Mouse (Mus musculus) ES-E14 (cell line): ENCODE measurements around the gene Psmc2. TPM values are rescaled to one million over a fixed set of nuclear protein-coding genes. Genes with fewer than 3 reads are reported as not detected.

ENCODE experiments used
- DNase-seq: peaks from one replicate; pipeline ENCODE4 v3.0.0-alpha.2; 2013; ENCODE audit warnings: low read depth, low spot score
- H3K27ac ChIP-seq: 2 replicates; pipeline ENCODE4 v1.5.1; 2012; ENCODE audit warnings: low read depth, mild to moderate bottlenecking, low read length, moderate library complexity, mixed read lengths; ENCODE audit not compliant: poor library complexity, insufficient read depth, severe bottlenecking
- H3K36me3 ChIP-seq: 2 replicates; pipeline ENCODE4 v1.6.1; 2012; ENCODE audit warnings: mild to moderate bottlenecking, low read length, moderate library complexity, mixed read lengths; ENCODE audit not compliant: control insufficient read depth, poor library complexity, insufficient read depth, severe bottlenecking
- H3K4me1 ChIP-seq, 2 experiments: fragments of 150-350 bp in 1 of 2; sonication (generic) in 1 of 2; 2 replicates each; pipeline ENCODE4 v1.6.1; 2012; ENCODE audit warnings: low read length in 2 of 2, mild to moderate bottlenecking in 1 of 2, mixed read lengths in 1 of 2; ENCODE audit not compliant: control insufficient read depth in 2 of 2, insufficient read depth in 2 of 2, poor library complexity in 1 of 2
- H3K4me3 ChIP-seq, 2 experiments: fragments of 150-350 bp in 1 of 2; sonication (generic) in 1 of 2; 2 replicates each; pipeline ENCODE4 v1.5.1; 2012; ENCODE audit warnings: low read length in 2 of 2, low read depth in 1 of 2, mild to moderate bottlenecking in 1 of 2, mixed read lengths in 1 of 2; ENCODE audit not compliant: insufficient read depth in 1 of 2, poor library complexity in 1 of 2, severe bottlenecking in 1 of 2
- H3K9ac ChIP-seq: 2 replicates; pipeline ENCODE4 v1.6.1; 2012; ENCODE audit warnings: low read depth, mild to moderate bottlenecking, low read length, mixed read lengths; ENCODE audit not compliant: poor library complexity, insufficient read depth, severe bottlenecking
- H3K9me3 ChIP-seq: fragments of 150-350 bp; sonication (generic); 2 replicates; pipeline ENCODE4 v1.6.1; 2012; ENCODE audit warnings: low read depth, mild to moderate bottlenecking, low read length; ENCODE audit not compliant: control insufficient read depth, insufficient read depth
- CHD2 ChIP-seq: IDR thresholded peaks from 2 replicates; pipeline ENCODE4 v1.6.1; 2014; ENCODE audit warnings: mild to moderate bottlenecking, low read depth, low read length, inconsistent platforms
- HCFC1 ChIP-seq: IDR thresholded peaks from 2 replicates; pipeline ENCODE4 v1.6.1; 2012; ENCODE audit warnings: low read length, inconsistent platforms, borderline replicate concordance; ENCODE audit not compliant: insufficient read depth
- MAFK ChIP-seq: IDR thresholded peaks from 2 replicates; pipeline ENCODE4 v1.6.1; 2014; ENCODE audit warnings: mild to moderate bottlenecking, low read depth, low read length, inconsistent platforms; ENCODE audit not compliant: insufficient read depth
- ZC3H11A ChIP-seq: IDR thresholded peaks from 2 replicates; pipeline ENCODE4 v1.6.1; 2012; ENCODE audit warnings: low read depth, mild to moderate bottlenecking, inconsistent platforms, low read length, borderline replicate concordance
- ZNF384 ChIP-seq: IDR thresholded peaks from 2 replicates; pipeline ENCODE4 v1.6.1; 2012; ENCODE audit warnings: low read depth, low read length, inconsistent platforms
- in situ Hi-C, 2 experiments: fragments of 600-800 bp; cut with MboI; formaldehyde crosslinking; loops; one replicate each; pipeline ENCODE4 v1.15.1; 2025; ENCODE audit warnings: low sequenced_read_pairs in 2 of 2, inconsistent platforms in 1 of 2; ENCODE audit not compliant: unreplicated experiment in 2 of 2
- total RNA-seq: library from RNA; depleted of rRNA; stranded (reverse); fragments of 300-350 nt; gene quantifications from 2 replicates; pipeline ENCODE4 v1.2.3, GENCODE M21; 2012

Gene Psmc2
- total RNA-seq, 1 experiment: 134 TPM

DNA sequence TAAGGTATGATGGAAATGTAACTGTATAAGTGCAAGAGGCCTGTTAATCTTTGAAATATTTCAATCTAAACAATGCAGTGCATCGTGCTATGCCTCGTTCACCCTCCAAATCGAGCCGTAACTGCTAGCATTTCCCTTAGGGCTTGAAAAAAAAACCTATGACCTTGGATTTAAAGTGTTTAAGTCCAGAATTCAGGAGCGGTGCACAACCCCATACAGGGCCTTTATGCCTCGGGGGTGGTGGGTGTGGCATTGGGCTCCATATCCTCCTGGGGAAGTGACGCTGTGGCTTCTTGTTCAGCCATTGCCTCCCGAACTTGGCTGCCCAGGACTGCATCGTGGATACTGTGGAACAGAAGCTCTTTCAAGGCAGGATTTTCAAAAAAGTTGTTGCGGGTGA, 25.8 kb downstream of the Psmc2 start:
- in situ Hi-C loops: no loop called here
- H3K4me3 ChIP-seq: no peak overlapping the region
- peaks cover 2% of the 10 kb centered on the region in 2 experiments; a peak in 1 of 4 replicates for H3K4me1 ChIP-seq
- H3K27ac ChIP-seq: no peak overlapping the region
- peak; percentile 54 for DNase-seq
- no peak for TF ChIP-seq MAFK
- TF ChIP-seq ZNF384: peak; percentile 58
- H3K9ac ChIP-seq: no peak overlapping the region
- H3K36me3 ChIP-seq: no peaks in the 10 kb centered on the region
- no peaks in the 10 kb centered on the region for H3K9me3 ChIP-seq

DNA sequence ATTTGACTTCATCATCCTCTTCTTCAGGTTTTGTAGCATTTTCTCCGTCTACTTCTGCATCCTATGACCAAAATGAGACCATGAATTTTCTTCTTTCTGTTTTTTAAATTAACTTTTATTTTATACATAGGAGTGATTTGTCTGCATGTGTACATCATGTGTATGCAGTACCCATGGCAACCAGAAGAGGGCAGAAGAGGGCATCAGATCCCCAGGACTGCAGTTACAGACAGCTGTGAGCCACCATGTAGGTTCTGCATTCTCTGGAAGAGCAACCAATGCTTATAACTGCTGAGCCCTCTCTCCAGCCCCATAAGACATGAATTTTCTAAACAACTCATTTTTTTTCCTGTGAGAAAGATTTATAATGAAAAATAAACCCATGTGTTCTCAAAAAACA, 28.9 kb downstream of the Psmc2 start:
- no peak for DNase-seq
- in situ Hi-C loops: no loop called here
- Histone ChIP-seq H3K27ac (no peak overlapping the region), H3K9me3 (no peaks in the 10 kb centered on the region), H3K9ac (no peak overlapping the region), H3K4me3 (no peak overlapping the region), H3K4me1 (peaks cover 2% of the 10 kb centered on the region in 2 experiments; a peak in 1 of 4 replicates), H3K36me3 (no peaks in the 10 kb centered on the region)
- TF ChIP-seq HCFC1 (no peak), MAFK (no peak), ZNF384 (no peak), CHD2 (no peak), ZC3H11A (no peak)

DNA sequence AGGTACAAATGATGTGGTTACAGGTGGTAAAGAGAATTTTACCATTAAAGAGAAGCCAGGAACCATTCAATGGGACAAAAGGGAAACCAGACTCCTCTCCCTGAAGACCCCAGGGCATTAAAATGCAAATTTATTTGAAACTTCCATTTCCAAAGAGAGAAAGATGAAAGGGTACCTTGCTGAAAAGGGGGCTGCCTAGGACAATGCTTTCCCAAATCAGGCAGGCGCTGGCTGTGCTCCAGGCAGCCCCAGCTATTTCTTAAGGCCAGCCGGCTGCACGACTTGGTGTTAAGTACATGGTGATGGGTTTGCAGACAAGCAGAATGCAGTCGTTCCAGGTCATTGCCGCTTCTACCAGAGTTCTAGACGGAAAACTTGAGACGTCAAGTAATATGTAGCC, 41.3 kb downstream of the Psmc2 start:
- in situ Hi-C loops: no loop called here
- TF ChIP-seq ZNF384: no peak
- TF ChIP-seq MAFK: no peak
- no peak for TF ChIP-seq HCFC1
- no peak for TF ChIP-seq ZC3H11A
- no peak for TF ChIP-seq CHD2
- H3K27ac ChIP-seq: peak overlapping the region; percentile 49; the same call in 1 of the 2 replicates

DNA sequence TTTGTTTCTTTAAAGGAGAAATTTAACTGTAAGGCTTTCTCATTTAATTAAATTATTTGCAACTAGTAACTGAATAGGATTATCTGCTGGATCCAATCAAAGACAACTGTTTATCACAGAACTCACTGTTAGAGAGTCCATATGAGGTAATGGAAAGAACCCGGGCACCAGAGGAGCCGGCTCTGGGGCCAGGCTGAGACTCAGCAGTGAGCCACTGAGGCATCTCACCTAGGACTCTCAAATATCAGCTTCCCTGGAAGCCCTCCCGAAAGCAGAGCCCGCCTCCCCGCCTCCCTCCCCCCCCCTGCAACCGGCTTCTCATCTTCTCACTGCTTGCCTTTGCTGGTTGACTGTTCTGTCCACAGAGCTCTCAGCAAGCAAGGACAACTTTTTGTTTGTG, 42.6 kb downstream of the Psmc2 start:
- no peak overlapping the region for H3K9ac ChIP-seq
- TF ChIP-seq ZNF384 (no peak), HCFC1 (no peak), MAFK (no peak), ZC3H11A (no peak), CHD2 (no peak)
- H3K4me1 ChIP-seq: peaks cover 0 to 22% of the 10 kb centered on the region in 2 experiments; a peak in 3 of 4 replicates
- no peak overlapping the region for H3K4me3 ChIP-seq
- H3K9me3 ChIP-seq: no peaks in the 10 kb centered on the region
- no peaks in the 10 kb centered on the region for H3K36me3 ChIP-seq
- in situ Hi-C loops: no loop called here
- no peak for DNase-seq
- H3K27ac ChIP-seq: 0 out of 2 replicates have a peak overlapping the region, but pooled peaks have one; percentile 49

More for the DNA sequence above, 41.3 kb downstream of the Psmc2 start:
- DNase-seq: peak; percentile 79
- Histone ChIP-seq H3K36me3 (no peaks in the 10 kb centered on the region), H3K9ac (no peak overlapping the region), H3K4me3 (no peak overlapping the region), H3K9me3 (no peaks in the 10 kb centered on the region), H3K4me1 (peaks cover 0 to 22% of the 10 kb centered on the region in 2 experiments; a peak in 3 of 4 replicates)

DNA sequence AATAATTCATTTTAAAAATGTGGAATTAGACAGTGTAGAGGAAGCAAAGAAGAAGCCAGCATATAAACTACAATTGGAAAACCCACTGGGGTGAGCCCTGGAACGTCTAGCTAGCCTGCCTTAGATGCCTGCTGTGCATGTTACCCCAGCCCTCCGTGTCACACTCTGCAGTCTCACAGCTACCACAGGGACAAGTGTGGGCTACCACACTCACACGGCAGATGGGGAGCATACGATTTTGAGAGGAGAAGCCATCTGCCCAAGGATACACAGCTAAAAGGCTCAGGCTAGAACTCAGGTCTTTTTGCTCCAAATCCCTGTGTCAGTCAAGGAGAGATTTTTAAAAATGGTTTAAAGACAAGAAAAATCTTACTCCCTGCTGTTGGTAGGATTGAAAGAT, 43.8 kb downstream of the Psmc2 start:
- no peak overlapping the region for H3K27ac ChIP-seq
- no peak for DNase-seq
- H3K4me1 ChIP-seq: peaks cover 0 to 18% of the 10 kb centered on the region in 2 experiments; a peak in 3 of 4 replicates
- H3K36me3 ChIP-seq: no peaks in the 10 kb centered on the region
- H3K9me3 ChIP-seq: no peaks in the 10 kb centered on the region
- TF ChIP-seq ZNF384 (no peak), HCFC1 (no peak)
- H3K9ac ChIP-seq: no peak overlapping the region
- no peak overlapping the region for H3K4me3 ChIP-seq
- in situ Hi-C loops: no loop called here
